21 mouse cellular contexts compared by ENCODE assay signal in the genomic region with DNA sequence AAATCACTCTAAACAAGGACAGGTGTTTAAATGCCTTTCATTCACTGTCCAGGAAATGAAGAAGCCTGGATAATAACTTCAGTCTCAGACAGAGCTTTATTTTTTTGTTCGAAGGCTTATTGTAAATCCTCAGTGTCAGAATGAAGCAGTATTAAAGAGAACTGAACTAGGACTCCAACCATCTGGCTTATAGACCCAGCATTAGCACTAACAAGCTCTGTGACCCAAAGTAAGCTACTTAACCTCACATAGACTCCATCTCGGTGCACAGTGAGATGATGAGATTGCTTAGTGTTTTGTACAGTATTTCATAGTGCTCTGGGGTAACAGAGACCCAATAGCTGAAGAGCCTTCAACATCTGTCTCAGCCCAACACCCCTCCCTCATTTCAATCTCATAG.
"Had no signal": no experiment of that assay in that cellular context is flagged by ENCODE, and none has a peak within 500 bp of the region (broad histone marks: within the 10 kb centered on the region; RNA-seq: fewer than 3 reads in every experiment).

No protein-coding gene starts in this region.

- DNase-seq: cerebellum, adult 2 months; cerebellum, adult 8-10 months; cerebellum, adult 9-10 months; cerebellum, adult 9-11 months; cerebellum, postnatal 10 days; cerebellum, postnatal 14 days; cerebellum, postnatal 25 days; cerebellum, postnatal 36 days; embryo, embryonic 11 days; forebrain, postnatal 0 days; gastrocnemius, adult 2 months; gastrocnemius, postnatal 10 days; gastrocnemius, postnatal 14 days; gastrocnemius, postnatal 25 days; gastrocnemius, postnatal 36 days; heart, adult 11 months; heart, adult 18-20 months had no signal

- ATAC-seq: forebrain, embryonic 13.5 days; forebrain, embryonic 14.5 days; forebrain, embryonic 15.5 days; forebrain, embryonic 16.5 days; forebrain, postnatal 0 days had no signal
